Mouse (Mus musculus) urinary bladder, adult 2 months (tissue): ENCODE data around the gene Dab2ip. TPM values are rescaled to one million over a fixed set of nuclear protein-coding genes. Genes with fewer than 3 reads are reported as not detected.

Experiments
- DNase-seq: peaks from one replicate; pipeline ENCODE4 v3.0.0; 2022; ENCODE audit warnings: low spot score
- polyA plus RNA-seq: library from polyadenylated mRNA; depleted of rRNA; stranded (reverse); fragments of >200 nt; gene quantifications from 2 replicates; pipeline ENCODE4 v1.2.3, GENCODE M21; 2012

Dab2ip gene
- polyA plus RNA-seq, 1 experiment: 65.2 TPM

DNA sequence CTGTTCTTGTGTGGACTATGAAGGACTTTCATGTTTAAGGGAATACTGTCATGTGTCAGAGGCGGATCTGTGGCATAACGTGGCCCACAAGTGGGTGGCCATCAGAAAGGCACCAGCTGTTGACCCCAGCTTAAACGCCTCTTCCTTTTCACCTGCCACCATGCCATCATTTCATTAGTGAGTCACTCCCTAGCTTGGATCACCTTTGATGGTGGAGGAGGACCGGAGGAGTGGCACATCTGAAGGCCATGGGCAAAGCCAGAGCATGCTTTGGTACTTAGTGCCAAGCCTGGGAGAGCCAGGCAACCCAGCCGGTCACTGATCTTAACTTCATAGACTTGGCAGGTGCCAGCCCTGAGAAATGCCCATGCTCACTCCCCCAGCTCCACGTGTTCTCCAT lies 96.7 kb downstream of the Dab2ip start:
- DNase-seq: no peak

DNA sequence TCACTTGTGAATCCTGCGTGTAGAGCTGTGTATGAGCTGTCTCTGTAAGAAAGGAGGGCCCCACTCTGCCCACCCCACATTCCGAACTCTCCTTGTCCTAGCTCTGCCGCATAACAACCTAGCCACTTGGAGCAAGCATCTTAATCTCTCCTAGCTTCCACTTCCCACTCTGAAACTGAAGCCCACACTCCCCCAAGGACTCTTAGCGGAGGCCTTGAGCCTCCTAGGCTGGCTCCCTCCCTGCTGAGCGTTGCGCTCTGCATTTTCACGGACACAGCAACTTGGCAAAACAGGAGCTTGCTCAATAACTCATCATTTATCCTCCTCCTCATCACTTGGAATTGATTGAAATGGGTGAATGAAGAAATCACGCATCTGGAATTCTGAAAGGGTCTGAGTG lies 97.9 kb downstream of the Dab2ip start:
- DNase-seq: no peak

DNA sequence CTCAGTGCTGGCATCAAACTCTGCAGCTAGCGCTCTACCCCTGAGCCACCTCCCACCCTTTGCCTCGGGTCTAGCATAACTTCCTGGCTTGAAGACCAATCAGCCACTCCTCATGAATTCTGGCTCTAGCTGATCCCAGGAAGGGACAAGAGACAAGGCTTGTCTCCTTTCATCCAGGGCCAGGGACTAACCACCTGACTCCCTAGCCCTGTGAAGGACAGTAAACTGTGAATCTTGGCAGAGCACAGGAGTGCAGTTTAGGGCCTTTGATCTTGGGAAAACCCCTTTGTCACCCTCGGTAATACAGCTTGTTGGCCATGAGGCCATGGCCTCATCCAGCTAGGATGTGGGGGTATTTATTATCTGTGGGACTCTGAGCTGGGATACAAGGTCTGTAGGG lies 100.2 kb downstream of the Dab2ip start:
- no peak for DNase-seq

DNA sequence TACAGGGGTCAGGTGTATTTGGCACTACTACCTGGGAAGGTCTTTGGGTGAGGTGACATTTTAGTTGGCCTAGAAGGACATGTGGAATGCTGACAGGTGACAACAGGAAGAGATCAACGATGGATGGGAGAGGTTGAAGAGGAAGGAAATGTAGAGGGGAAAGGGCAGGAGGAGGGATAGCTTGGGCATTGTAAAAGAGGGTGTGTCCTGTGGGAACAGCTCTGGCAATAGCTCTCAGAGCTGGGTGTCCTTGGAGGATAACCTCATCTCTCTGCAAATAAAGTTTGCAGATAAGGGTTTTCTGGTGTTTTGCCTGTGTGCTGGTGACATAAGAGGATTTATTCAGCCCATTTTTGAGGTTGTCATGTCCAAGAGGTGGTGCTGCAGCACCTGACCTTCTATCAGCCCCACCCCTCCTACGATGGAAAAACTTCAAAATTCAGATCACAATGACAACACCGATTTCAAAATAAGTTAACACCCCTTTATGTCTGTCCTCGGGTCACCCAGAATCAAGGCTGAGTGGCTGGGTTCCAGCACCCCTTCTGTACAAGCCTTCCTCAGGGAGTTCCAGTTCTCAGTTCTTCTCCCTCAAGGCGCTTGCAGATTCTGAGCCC lies 101.6 kb downstream of the Dab2ip start:
- DNase-seq: no peak

DNA sequence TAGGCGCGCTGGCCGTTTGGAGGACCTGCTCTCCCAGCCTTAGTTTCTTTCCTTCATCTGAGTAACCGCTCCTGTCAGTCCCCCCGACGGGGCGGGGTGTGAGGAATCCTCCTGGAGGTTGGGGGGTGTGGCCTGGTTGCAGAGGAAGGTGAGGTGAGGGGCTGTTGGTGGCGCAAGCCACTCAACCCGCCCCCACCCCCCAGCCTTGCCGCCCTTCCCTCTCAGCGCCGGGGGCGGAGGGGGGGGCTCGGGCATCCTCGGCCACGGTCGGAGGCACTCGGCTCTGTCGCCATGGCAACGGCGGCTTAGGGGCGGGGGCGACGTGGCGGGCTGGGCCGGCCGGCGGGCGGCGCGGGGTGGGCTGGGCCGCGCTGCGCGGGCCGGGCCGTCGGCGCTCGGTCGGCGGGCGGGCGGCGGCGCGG lies 102.9 kb downstream of the Dab2ip start:
- DNase-seq: peak; percentile 73

DNA sequence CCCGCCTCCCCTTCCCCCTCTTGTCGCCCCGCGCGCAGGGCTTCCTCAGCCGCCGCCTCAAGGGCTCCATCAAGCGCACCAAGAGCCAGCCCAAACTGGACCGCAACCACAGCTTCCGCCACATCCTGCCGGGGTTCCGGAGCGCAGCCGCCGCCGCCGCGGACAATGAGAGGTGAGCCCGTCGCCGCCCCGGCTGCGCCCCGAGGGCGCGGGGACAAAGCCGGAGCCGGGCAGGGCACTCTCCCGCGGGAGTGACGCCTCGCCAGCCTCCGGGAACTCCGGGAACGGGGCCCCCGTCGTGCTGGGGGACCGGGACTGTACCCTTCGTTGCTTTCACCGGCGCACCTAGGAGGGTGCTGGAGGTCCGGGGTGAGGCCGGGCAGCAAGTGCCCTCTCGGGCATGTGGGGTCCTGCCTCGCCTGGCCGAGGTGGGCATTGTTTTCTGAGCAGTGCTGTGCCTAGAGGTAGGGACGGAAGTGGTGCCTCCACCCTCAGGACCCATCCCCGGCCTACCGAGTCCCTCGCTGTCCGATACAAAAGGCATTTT lies 103.5 kb downstream of the Dab2ip start:
- DNase-seq: peak; percentile 69

DNA sequence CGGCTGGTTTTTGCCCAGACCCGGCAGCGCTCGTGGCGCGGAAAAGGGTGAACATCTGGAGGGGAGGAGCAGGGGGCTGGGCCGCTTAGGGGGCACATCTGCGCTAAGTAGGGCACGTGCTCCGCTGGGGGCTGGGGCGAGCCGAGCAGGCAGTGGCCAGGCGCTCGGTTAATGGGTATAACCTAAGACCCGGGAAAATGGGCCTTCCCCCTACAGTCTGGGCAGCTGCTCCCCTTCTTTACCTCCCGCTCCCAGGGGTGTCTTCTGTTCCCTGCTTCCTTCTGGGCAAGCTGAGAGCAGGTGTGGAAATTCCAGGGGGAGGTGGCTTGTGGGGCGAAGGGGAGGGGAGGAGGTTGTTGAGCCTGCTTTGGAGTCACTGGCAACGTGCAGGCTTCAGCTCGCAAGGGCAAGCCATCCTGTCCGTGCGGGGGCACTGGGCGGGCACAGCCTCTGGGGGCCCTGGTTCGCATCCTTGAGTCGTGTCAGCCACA lies 104.0 kb downstream of the Dab2ip start:
- peak; percentile 56 for DNase-seq

DNA sequence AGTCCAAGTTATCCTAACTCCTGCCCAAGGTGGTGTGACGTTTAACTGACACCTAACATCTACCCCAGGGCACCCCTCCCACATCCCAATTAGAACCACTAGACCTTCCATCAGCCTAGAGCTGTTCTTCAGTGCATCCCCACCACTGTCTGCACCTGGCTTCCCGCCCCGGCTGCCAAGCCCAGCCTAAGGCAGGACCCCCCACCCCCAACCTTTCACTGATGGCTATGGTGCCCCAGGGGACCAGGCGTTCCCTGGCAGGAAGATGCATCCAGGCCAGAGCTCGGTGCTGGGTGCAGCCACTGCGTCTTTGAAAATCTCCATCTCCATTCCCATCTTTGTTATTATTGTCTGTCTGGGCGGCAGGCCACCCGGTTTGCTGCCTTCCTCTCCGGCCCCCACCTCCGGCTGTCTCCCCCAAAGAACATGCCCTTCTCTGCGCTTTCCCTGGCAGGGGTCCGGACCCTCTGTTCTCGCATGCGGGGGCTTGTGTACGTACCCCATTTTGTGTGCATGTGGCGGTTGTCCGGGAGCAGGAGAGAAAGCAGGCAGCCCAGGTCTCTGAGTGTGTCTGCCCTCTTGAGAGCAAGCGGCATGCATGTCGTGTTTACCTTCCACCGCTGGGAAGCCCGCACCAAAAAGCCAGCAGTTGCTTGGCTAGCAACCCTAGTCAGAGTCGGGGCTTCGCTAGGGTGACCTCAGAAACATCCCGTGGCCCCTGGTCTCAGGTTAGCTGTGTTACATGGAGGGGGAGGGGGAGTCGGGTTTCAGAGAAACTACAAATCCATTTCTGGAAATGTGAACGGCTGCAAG lies 104.9 kb downstream of the Dab2ip start:
- DNase-seq: no peak

DNA sequence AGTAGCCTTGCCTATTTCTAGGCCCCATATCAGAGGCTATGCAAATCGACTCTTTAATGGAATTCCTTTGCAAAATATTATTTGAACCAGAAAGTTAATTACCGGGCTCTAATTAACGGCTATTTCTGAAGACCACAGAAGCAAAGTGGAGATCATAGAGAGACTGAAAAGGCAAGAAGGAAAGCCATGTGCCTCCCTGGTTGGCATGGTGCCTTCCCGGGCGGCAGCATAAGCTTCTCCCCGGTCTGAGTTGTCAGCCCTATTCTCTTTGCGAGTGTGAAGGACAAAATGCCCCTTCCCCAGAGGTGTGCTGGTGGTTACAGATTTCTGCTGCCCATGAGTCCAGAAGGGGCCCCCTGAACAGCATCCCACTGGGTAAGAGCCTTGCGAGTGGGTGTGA lies 109.7 kb downstream of the Dab2ip start:
- no peak for DNase-seq

DNA sequence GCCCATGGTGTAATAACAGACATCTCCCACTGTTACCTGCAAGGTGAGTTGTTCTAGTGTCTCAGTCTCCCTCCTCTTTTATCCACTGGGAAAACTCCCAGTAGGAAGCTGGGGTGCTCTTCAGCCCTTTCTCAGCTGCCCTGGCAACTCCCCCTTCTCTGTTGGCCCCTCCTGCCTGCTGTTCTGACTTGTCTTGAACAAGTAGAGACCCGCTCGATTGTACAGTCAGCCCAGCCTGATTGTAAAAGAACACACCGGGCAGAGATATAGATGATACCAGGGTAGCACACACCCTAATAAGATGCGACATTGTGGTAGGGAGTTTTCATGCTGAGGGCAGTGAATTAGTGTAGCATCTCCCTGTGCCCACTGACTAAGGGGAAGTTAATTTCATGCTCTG lies 111.2 kb downstream of the Dab2ip start:
- no peak for DNase-seq

DNA sequence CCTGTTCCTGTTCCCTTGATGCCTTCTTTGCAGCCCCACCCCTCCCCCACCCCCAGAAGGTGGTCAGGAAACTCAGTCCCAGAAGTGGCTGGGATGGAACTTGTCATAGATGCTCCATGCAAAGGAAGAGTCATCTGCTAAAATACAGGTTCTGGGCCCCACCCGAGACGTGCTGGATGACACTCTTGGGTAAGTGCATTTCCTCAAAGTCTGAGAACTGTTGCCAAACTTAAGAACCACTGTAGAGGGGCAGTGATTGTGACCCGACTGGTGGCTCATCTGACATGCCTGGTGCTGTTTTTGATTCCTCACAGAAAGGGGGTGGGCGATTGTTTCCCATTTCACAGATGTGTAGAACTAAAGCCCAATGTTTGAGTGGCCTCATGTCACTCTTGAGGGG lies 111.7 kb downstream of the Dab2ip start:
- DNase-seq: no peak

DNA sequence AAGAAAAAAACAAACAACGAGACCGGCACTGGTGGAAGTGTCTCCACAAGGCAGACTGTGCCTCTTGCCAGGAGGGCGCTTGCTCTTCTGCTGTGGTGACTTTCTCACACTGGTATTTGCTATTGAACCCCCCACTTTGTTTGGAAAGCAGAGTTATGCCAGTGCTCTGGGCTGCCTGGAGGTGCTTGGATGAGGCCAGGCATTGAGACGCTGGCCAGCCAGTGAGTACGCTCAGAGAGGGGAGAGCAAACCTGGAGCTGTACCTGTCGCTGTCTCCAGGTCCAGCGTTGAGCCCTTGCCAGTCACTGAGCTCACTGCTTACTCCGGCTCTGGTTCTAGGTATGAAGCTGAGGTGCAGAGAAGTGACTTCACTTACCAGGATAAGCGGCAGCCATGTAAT lies 112.2 kb downstream of the Dab2ip start:
- no peak for DNase-seq

DNA sequence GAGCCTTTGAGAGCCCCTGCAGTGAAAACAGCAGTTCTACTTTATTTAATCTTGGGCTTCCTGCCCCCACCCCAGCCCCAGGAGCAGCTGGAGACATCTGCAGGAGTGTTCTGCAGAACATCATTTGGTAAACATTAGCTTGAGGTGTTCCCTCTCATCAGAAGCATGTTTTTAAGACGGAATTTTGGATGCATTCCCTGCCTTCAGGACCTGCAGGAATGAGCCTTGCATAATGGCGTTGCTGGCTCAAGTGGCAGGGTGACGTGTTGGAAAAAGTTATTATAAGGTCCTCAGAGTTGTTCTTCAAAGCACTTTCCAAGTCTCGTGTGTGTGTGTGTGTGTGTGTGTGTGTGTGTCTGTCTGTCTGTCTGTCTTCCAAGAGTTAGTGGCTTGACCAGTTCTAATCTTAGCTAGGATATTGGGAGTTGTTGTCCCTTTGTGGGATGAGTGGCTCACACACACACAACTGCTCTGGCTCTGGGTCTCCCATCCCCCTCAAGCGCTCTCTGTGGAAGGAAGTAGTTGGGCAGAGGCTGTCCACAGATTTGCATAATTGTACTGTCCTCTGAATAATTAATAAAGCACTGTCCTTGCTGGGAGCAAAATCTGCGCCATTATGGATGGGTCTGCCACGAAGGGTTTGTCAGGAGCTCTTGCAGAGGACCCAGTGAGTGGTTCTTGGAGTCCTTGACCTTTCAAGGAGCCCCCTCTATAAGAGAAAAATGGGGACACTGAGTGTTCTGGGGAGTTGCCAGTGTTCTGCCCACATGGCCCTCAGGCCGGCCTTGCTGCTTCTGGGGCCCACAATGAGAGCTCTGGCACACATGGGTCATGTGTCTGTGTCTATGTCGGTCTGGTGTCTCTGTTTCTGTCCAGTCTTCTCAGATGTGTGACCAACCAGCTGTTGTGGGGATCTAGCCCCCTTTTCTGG lies 114.2 kb downstream of the Dab2ip start:
- DNase-seq: no peak

DNA sequence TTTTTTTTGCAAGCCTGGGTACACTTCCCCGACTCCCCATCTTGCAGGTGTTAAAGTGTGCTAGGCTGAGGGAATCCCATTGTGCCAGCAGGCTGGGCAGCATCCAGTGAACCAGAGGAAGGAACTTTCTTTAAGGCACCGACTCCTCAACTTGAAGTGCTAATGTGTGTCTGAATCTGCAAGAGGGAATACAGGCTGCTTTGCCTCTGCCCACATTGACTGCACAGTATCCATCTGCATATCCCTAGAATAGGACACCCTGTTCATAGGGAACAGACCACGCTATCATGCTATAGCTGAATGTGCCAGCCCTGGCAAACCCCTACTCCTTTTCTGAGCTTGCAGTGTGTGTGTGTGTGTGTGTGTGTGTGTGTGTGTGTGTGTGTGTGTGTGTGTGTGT lies 115.1 kb downstream of the Dab2ip start:
- no peak for DNase-seq

DNA sequence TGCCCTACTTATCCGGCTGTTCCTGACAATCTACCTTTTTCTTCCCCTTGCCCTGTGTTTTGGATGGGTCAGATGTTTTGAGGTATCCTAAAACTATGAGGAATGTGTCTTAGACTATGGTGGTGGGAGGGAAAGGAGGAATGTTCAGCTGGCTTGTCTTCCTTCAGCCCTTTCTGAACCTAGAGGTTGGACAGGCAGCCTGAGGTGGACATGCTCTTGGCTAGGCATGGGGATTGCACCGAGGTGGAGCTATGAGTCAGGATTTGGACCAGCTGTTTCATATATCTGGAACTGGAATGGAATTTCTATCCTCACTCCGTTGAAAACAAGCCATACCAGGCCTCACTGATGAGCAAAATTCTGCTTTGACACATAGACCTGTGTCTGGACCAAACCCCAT lies 115.9 kb downstream of the Dab2ip start:
- DNase-seq: no peak

DNA sequence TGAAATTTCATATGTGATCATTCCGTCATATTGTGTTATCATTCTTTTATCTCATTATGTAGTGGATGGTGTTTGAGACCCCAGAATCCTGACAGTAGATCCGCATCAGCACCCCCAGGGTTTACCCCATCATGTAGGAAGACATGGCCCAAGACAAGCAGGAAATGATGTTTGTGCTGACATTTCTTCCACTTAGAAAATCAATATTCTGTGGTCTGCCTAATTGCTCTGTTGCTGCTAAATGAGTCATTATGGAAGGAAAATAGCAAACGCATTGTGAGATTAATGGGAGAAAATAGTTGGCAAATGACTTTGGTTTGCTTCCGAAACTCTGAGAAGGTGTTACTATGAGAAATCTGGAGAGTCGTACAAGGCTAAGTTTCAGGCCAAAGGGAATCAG lies 116.4 kb downstream of the Dab2ip start:
- DNase-seq: no peak

DNA sequence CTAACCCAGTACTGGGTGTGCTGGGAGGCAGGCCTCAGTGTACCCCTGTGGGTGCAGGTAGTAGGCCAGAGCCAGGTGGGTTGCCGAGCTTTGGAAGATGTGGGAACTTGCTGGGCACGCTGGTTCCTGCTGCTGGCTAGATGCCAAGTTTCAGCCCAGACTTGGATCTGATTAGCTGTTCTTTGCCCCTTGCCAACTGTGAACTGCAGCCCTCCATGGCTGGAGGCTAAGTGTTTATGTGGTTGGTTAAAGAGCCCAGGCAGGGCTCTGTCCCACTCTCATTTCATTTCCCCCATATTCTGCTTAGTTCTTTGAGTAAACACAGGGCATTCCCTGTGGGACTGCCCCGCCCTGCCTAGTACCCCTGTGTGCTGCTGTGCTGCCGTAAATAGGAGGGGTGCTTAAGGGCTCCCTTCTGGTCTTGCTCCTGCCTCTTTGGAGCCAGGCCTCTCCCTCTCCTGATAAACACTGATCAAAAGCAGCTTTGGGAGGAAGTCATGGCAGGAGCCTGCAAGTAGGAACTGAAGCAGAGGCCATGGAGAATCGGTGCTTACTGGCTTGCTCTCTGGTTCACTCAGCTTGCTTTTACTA lies 118.1 kb downstream of the Dab2ip start:
- no peak for DNase-seq

DNA sequence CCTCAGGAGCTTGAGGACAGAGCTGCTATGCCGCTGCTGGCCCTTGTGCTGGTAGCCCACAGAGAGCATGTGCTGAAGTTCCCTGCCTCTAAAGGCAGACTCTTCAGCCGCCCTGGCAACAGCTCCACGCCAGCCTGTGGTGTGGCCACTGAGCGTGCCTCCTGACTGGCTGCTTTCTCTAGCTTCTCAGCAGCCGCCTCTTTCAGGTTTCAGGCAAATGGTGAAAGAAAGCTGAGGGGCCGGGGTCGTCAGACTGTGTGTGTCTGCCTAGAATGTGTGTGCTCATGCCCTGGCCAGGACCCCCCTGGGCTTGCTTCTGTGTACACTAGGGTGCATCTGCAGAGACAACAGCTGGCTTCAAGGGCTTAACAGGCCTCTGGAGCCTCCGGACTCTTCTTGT lies 119.8 kb downstream of the Dab2ip start:
- no peak for DNase-seq

DNA sequence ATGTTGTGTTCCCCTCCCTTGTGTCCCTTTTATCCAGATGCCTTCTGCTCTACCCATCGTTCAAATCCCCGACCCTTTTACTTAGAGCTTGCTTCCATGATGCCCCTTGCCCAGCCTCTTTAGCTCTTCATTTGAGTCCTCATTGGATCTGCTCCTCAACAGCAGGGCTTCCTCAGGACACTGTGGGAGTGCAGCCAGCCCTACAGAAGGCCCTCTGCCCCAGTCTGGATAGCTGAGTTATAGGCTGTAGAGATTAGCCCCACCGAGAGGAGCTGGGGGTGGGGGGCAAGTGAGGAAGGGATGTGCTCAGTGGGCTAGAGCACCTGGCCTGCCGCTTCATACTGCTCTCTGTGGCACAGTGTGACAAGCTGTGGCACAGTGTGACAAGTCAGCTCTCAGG lies 120.4 kb downstream of the Dab2ip start:
- DNase-seq: no peak

DNA sequence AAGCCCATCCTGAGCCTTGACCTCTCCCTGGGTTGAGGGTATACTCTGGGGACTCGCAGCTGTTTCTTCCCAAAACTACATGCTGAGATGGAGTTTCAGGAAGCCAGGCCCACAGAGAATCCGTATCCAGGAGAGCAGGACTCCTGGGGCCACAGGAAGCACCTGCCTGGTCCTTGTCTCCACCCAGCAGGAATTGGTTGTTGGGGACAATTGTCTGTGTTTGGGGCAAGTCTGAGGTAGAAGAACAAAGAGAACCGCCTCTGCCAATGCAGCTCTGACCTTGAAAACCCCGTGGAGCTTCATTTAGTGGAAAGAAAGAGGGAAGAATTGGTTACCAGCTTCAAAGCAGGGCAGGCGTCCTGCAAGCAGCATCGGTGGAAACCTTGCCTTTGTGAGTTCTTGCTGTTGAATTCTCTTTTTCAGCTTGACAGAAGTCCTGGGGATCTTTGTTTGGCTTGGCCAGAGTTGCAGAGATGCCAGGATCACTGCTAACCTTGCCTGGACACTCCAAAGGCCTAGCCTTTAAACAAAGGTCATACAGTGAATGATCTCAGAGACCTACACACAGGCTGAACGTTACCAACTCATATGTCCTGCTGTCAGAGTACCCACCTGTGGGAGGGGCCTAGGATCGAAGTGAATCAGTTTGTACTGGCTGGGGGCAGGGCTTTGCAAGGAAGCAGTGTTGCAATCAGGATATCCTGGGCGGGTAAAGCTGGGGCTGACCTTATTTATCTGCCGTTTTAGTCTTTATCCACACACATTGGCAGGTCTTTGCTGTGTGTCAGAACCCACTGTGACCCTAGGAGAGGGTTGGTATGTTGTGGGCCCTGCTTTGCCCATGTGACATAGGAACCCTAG lies 122.0 kb downstream of the Dab2ip start:
- DNase-seq: no peak

DNA sequence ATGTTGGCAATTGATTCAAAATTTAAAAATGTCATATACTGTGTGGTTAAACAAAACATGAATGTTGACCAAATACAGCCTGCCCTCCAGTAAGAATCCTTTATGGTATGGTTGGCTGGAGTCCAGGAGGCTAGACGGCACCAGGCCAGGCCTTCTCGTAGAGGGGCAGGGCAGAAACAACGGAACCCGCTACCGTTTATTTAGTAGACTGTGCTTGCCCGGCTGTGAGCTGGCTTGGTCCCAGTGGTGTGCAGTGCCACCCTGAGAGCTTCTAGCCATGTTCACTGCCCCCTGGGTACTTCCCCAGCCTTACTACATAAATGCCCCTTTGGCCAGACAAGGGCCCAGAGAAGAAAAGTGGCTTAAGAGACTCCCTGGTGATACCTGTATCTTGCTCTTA lies 122.8 kb downstream of the Dab2ip start:
- DNase-seq: no peak
